Mouse (Mus musculus) lung, adult 2 months (tissue): ENCODE measurements around the gene Clec12b.

Experiments
- CTCF ChIP-seq: fragments of 200-500 bp; IDR thresholded peaks from 2 replicates; pipeline ENCODE4 v1.5.1; 2011; ENCODE audit warnings: mild to moderate bottlenecking, low read length, control low read depth; ENCODE audit not compliant: insufficient read depth
- POLR2A ChIP-seq: fragments of 200-500 bp; IDR thresholded peaks from 2 replicates; pipeline ENCODE4 v1.6.1; 2011; ENCODE audit warnings: low read depth, mild to moderate bottlenecking, control low read depth, low read length, borderline replicate concordance; ENCODE audit errors: extremely low read depth

- TF ChIP-seq CTCF, result peak; percentile 41; the same call in 1 of the 2 replicates
- TF ChIP-seq POLR2A, result no peak
These were observed 19.7 kb downstream of the Clec12b start for GRCm38 (mm10) chr6:129365959-129366359.
